Mouse (Mus musculus): ENCODE measurements around the gene Zc3h12b. TPM values are rescaled to one million over a fixed set of nuclear protein-coding genes. Genes with fewer than 3 reads are reported as not detected.

Zc3h12b gene
- total and polyA plus RNA-seq, 2 experiments from 2014 or later, result 0.53 to 0.63 TPM

- 22% methylated on average over 25 of the region's 28 CpGs for WGBS
- peak; percentile 74 for ATAC-seq (ENCODE audit: insufficient read depth, low read depth)
These were observed 256.5 kb downstream of the Zc3h12b start for GRCm38 (mm10) chrX:95967847-95968593.

GRCm38 (mm10) chrX:95968594-95968965 lies 257.1 kb downstream of the Zc3h12b start:
- peak overlapping the region; percentile 57; the same call in 1 of the 2 replicates for H3K27ac ChIP-seq (ENCODE audit: low read depth)

More at GRCm38 (mm10) chrX:95967847-95968593, 256.5 kb downstream of the Zc3h12b start:
- H3K36me3 ChIP-seq (replicated peaks; ENCODE audit: control insufficient read depth, insufficient read depth, low read length), result no peaks in the 10 kb centered on the region
- peak overlapping the region; percentile 42; the same call in 1 of the 2 replicates for H3K9ac ChIP-seq (replicated peaks; ENCODE audit: low read depth, low read length)
- H3K27me3 ChIP-seq (ENCODE audit: control insufficient read depth, insufficient read depth, low read length), result no peaks in the 10 kb centered on the region
- H3K9me3 ChIP-seq (replicated peaks; ENCODE audit: control insufficient read depth, low read length), result no peaks in the 10 kb centered on the region
- DNase-seq (ENCODE audit: low spot score), result no peak
- H3K4me1 ChIP-seq (ENCODE audit: control insufficient read depth, insufficient read depth), result no peaks in the 10 kb centered on the region
- H3K4me2 ChIP-seq (ENCODE audit: low read depth, low read length), result peak overlapping the region; percentile 70
- H3K27ac ChIP-seq (ENCODE audit: low read depth), result peak overlapping the region; percentile 57; the same call in 1 of the 2 replicates
- peak overlapping the region; percentile 42 for H3K4me3 ChIP-seq (ENCODE audit: low read depth, low read length)
- peak; percentile 15; the same call in 1 of the 2 replicates for TF ChIP-seq CTCF (IDR thresholded peaks at IDR 0.05; ENCODE audit: low read depth)
- TF ChIP-seq EP300 (IDR thresholded peaks at IDR 0.05; ENCODE audit: low read depth), result no peak

GRCm38 (mm10) chrX:95969116-95969515 lies 257.6 kb downstream of the Zc3h12b start:
- Histone ChIP-seq H3K27me3 (ENCODE audit: control insufficient read depth, insufficient read depth, low read length) (no peaks in the 10 kb centered on the region), H3K27ac (ENCODE audit: low read depth) (no peak overlapping the region), H3K9ac (replicated peaks; ENCODE audit: low read depth, low read length) (no peak overlapping the region), H3K9me3 (replicated peaks; ENCODE audit: control insufficient read depth, low read length) (no peaks in the 10 kb centered on the region), H3K4me1 (ENCODE audit: control insufficient read depth, insufficient read depth) (no peaks in the 10 kb centered on the region), H3K36me3 (replicated peaks; ENCODE audit: control insufficient read depth, insufficient read depth, low read length) (no peaks in the 10 kb centered on the region), H3K4me2 (ENCODE audit: low read depth, low read length) (no peak overlapping the region), H3K4me3 (ENCODE audit: low read depth, low read length) (no peak overlapping the region)
- WGBS, result 44% methylated on average over 6 of the region's 6 CpGs
- no peak for TF ChIP-seq CTCF (IDR thresholded peaks at IDR 0.05; ENCODE audit: low read depth)
- no peak for TF ChIP-seq EP300 (IDR thresholded peaks at IDR 0.05; ENCODE audit: low read depth)
- DNase-seq (ENCODE audit: low spot score), result no peak
- ATAC-seq (ENCODE audit: insufficient read depth, low read depth), result no peak

More at GRCm38 (mm10) chrX:95968594-95968965, 257.1 kb downstream of the Zc3h12b start:
- Histone ChIP-seq H3K36me3 (replicated peaks; ENCODE audit: control insufficient read depth, insufficient read depth, low read length) (no peaks in the 10 kb centered on the region), H3K4me1 (ENCODE audit: control insufficient read depth, insufficient read depth) (no peaks in the 10 kb centered on the region), H3K27me3 (ENCODE audit: control insufficient read depth, insufficient read depth, low read length) (no peaks in the 10 kb centered on the region), H3K4me3 (ENCODE audit: low read depth, low read length) (peak overlapping the region; percentile 42), H3K9ac (replicated peaks; ENCODE audit: low read depth, low read length) (0 out of 2 replicates have a peak overlapping the region, but pooled peaks have one; percentile 42), H3K9me3 (replicated peaks; ENCODE audit: control insufficient read depth, low read length) (no peaks in the 10 kb centered on the region), H3K4me2 (ENCODE audit: low read depth, low read length) (peak overlapping the region; percentile 70)
- 23% methylated on average over 6 of the region's 6 CpGs for WGBS
- no peak for TF ChIP-seq CTCF (IDR thresholded peaks at IDR 0.05; ENCODE audit: low read depth)
- TF ChIP-seq EP300 (IDR thresholded peaks at IDR 0.05; ENCODE audit: low read depth), result no peak
- peak; percentile 93 for ATAC-seq (ENCODE audit: insufficient read depth, low read depth)
- DNase-seq (ENCODE audit: low spot score), result peak; percentile 50

- no peak for ATAC-seq (ENCODE audit: insufficient read depth, low read depth)
- TF ChIP-seq CTCF (IDR thresholded peaks at IDR 0.05; ENCODE audit: low read depth) (no peak), EP300 (IDR thresholded peaks at IDR 0.05; ENCODE audit: low read depth) (no peak)
- 88% methylated on average over 9 of the region's 9 CpGs for WGBS
- no peak overlapping the region for H3K4me2 ChIP-seq (ENCODE audit: low read depth, low read length)
- no peak overlapping the region for H3K4me3 ChIP-seq (ENCODE audit: low read depth, low read length)
- H3K27ac ChIP-seq (ENCODE audit: low read depth), result no peak overlapping the region
- H3K9me3 ChIP-seq (replicated peaks; ENCODE audit: control insufficient read depth, low read length), result no peaks in the 10 kb centered on the region
- DNase-seq (ENCODE audit: low spot score), result no peak
- no peak overlapping the region for H3K9ac ChIP-seq (replicated peaks; ENCODE audit: low read depth, low read length)
- no peaks in the 10 kb centered on the region for H3K36me3 ChIP-seq (replicated peaks; ENCODE audit: control insufficient read depth, insufficient read depth, low read length)
- H3K4me1 ChIP-seq (ENCODE audit: control insufficient read depth, insufficient read depth), result no peaks in the 10 kb centered on the region
- H3K27me3 ChIP-seq (ENCODE audit: control insufficient read depth, insufficient read depth, low read length), result no peaks in the 10 kb centered on the region
These were observed 258.5 kb downstream of the Zc3h12b start for GRCm38 (mm10) chrX:95969936-95970335.

Other genes starting within 250 kb of the Zc3h12b start
- gene Asb12, start 153.7 kb upstream of the Zc3h12b start, total RNA-seq (2014; rRNA removed; ENCODE audit: low replicate concordance), result 16.3 and 16.8 TPM in 2 replicates
- gene Asb12, start 153.7 kb upstream of the Zc3h12b start, polyA plus RNA-seq (2015; fragmentation: Nextera tagmentation; extraction: Ambion mirVana), result 7.6 and 9.4 TPM in 2 replicates
- gene Pfn5, start 153.6 kb upstream of the Zc3h12b start, total RNA-seq (2014; rRNA removed; ENCODE audit: low replicate concordance), result not detected in 2 replicates
- gene Pfn5, start 153.6 kb upstream of the Zc3h12b start, polyA plus RNA-seq (2015; fragmentation: Nextera tagmentation; extraction: Ambion mirVana), result not detected in 2 replicates
- gene Zc4h2, start 53.2 kb upstream of the Zc3h12b start, total RNA-seq (2014; rRNA removed; ENCODE audit: low replicate concordance), result 4.0 and 4.2 TPM in 2 replicates
- 3.2 and 3.9 TPM in 2 replicates for gene Zc4h2, start 53.2 kb upstream of the Zc3h12b start, polyA plus RNA-seq (2015; fragmentation: Nextera tagmentation; extraction: Ambion mirVana)
- gene Las1l, start 245.3 kb downstream of the Zc3h12b start, total RNA-seq (2014; rRNA removed; ENCODE audit: low replicate concordance), result 14.4 and 15.2 TPM in 2 replicates
- gene Las1l, start 245.3 kb downstream of the Zc3h12b start, polyA plus RNA-seq (2015; fragmentation: Nextera tagmentation; extraction: Ambion mirVana), result 39.5 and 43.4 TPM in 2 replicates

Data from heart, postnatal 0 days (tissue).